Mouse (Mus musculus) myocyte (in vitro differentiated cells): ENCODE data around the gene Hist1h2bg. TPM values are rescaled to one million over a fixed set of nuclear protein-coding genes. Genes with fewer than 3 reads are reported as not detected.
A peak's percentile ranks its signal among the peaks of the same experiment; 100 is the strongest.
"Not testable (repeated sequence)": the region's sequence is repeated elsewhere in the genome, so short reads cannot be mapped to it uniquely, and the experiment has no call there.

Experiments used
- H3K27me3 ChIP-seq: one replicate; pipeline ENCODE4 v1.6.1; 2011; ENCODE audit not compliant: control insufficient read depth, insufficient read depth, insufficient read length
- H3K36me3 ChIP-seq: one replicate; pipeline ENCODE4 v1.6.1; 2011; ENCODE audit not compliant: control insufficient read depth, insufficient read depth
- H3K4me2 ChIP-seq: one replicate; pipeline ENCODE4 v1.6.1; 2011; ENCODE audit warnings: low read depth, control low read depth
- H3K4me3 ChIP-seq: one replicate; pipeline ENCODE4 v1.5.1; 2011; ENCODE audit warnings: mild to moderate bottlenecking, control low read depth, moderate library complexity
- H3K79me2 ChIP-seq: one replicate; pipeline ENCODE4 v1.6.1; 2011; ENCODE audit not compliant: control insufficient read depth, insufficient read depth
- H3ac ChIP-seq: one replicate; pipeline ENCODE4 v1.6.1; 2011; ENCODE audit not compliant: control insufficient read depth, insufficient read length
- CEBPB ChIP-seq: IDR thresholded peaks from 2 replicates; pipeline ENCODE4 v1.6.1; 2011; ENCODE audit warnings: mild to moderate bottlenecking, moderate library complexity; ENCODE audit not compliant: poor library complexity, insufficient read depth, severe bottlenecking
- E2F4 ChIP-seq: IDR thresholded peaks from one replicate; pipeline ENCODE4 v1.6.1; 2011; ENCODE audit warnings: mild to moderate bottlenecking, control low read depth, moderate library complexity; ENCODE audit not compliant: insufficient read depth
- MAX ChIP-seq: IDR thresholded peaks from one replicate; pipeline ENCODE4 v1.6.1; 2011; ENCODE audit warnings: low read depth, mild to moderate bottlenecking, control low read depth
- MYOD1 ChIP-seq, 3 experiments: IDR thresholded peaks; one replicate each; pipeline ENCODE4 v1.6.1; 2011; ENCODE audit warnings: control low read depth in 2 of 3, low read depth in 2 of 3, mild to moderate bottlenecking in 2 of 3, moderate library complexity in 1 of 3; ENCODE audit not compliant: insufficient read length in 2 of 3, control insufficient read depth in 1 of 3
- MYOG ChIP-seq, 3 experiments: IDR thresholded peaks; one replicate each; pipeline ENCODE4 v1.6.1; 2011; ENCODE audit warnings: control low read depth in 2 of 3, low read depth in 2 of 3, mild to moderate bottlenecking in 2 of 3; ENCODE audit not compliant: insufficient read length in 2 of 3, control insufficient read depth in 1 of 3, insufficient read depth in 1 of 3
- POLR2A ChIP-seq: IDR thresholded peaks from one replicate; pipeline ENCODE4 v1.6.1; 2011; ENCODE audit warnings: low read depth, mild to moderate bottlenecking, control low read depth, moderate library complexity; ENCODE audit not compliant: insufficient read length
- POLR2AphosphoS2 ChIP-seq: IDR thresholded peaks from one replicate; pipeline ENCODE4 v1.6.1; 2011; ENCODE audit warnings: low read depth, control low read depth; ENCODE audit not compliant: insufficient read length
- REST ChIP-seq: IDR thresholded peaks from one replicate; pipeline ENCODE4 v1.6.1; 2011; ENCODE audit warnings: mild to moderate bottlenecking, control low read depth, moderate library complexity; ENCODE audit not compliant: insufficient read depth, insufficient read length
- SRF ChIP-seq: IDR thresholded peaks from one replicate; pipeline ENCODE4 v1.6.1; 2011; ENCODE audit warnings: low read depth; ENCODE audit not compliant: control insufficient read depth, insufficient read length
- TCF12 ChIP-seq: IDR thresholded peaks from one replicate; pipeline ENCODE4 v1.6.1; 2011; ENCODE audit warnings: mild to moderate bottlenecking, control low read depth; ENCODE audit not compliant: poor library complexity, insufficient read depth, severe bottlenecking
- TCF3 ChIP-seq: IDR thresholded peaks from one replicate; pipeline ENCODE4 v1.6.1; 2011; ENCODE audit warnings: low read depth, control low read depth; ENCODE audit not compliant: insufficient read length
- USF1 ChIP-seq: IDR thresholded peaks from one replicate; pipeline ENCODE4 v1.6.1; 2011; ENCODE audit warnings: low read depth, mild to moderate bottlenecking, control low read depth, moderate library complexity
- polyA plus RNA-seq: library from polyadenylated mRNA; unstranded; fragments of >200 nt; fragmentation: generic; extraction: Trizol; gene quantifications from one replicate; pipeline ENCODE4 v1.2.1, GENCODE M21; 2012; ENCODE audit warnings: missing spikeins

Hist1h2bg gene
- polyA plus RNA-seq, 1 experiment: 7.8 TPM

DNA sequence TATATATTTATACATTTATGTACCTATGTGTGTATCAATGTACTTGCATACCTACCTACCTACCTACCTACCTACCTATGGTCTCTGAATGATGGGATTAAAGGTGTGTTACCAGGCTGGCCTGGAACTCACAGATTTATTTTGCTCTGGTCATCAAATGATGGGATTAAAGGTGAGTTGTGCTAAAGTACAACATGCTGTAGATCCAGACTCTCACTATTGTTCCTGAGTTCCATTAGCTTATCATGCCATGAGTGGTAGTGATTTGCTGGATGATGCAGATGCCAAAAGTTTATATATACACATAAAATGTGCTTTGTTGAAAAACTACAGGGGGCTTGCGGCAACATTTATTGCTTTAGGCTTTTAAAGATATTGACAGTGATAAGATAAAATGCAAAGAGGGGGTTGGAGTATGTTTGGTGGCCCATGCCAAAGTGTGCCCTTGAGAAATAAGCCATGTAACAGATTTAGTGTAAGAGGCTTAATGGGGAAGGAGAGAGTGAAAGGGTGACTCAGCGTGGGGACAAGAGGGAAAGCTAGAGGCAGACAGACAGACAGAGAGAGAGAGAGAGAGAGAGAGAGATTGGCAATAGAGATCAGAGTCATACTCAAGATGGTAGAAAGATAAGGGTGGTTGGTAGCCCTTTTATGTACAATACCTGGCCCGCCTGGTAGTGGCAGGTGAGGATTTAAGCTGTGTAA lies 34.0 kb upstream of the Hist1h2bg start:
- TF ChIP-seq MYOG (IDR thresholded peaks at IDR 0.05; ENCODE audit: control insufficient read depth in 1 of 3, insufficient read depth in 1 of 3, insufficient read length in 2 of 3, low read depth in 2 of 3) (no peak), POLR2A (no peak), TCF3 (no peak), TCF12 (no peak), E2F4 (no peak), SRF (no peak), USF1 (no peak), CEBPB (no peak), POLR2AphosphoS2 (no peak), MYOD1 (IDR thresholded peaks at IDR 0.05; ENCODE audit: control insufficient read depth in 1 of 3, insufficient read length in 2 of 3, low read depth in 2 of 3) (no peak), MAX (no peak), REST (no peak)
- H3K4me3 ChIP-seq: peak overlapping the region; percentile 41

DNA sequence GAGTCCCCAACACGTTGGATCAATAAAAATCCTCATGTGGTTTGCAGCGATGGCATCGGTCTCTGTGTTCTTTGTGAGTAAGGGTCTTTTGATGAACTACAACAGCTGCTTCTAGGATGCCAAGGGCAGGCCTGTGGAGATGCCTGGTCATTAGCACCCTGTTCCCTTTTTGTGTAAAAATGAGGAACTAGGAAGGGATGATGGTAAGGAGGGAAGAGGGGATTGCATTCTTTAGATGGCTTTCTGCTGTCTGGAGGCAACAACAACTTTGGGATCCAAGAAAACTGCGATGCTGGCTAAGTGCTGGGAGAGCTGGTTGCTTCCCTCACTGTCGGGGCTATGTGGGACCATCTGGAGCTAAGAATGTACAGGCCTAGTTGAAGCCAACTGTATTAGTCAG lies 32.9 kb upstream of the Hist1h2bg start:
- peak overlapping the region; percentile 41 for H3K4me3 ChIP-seq

More for the DNA sequence above, 34.0 kb upstream of the Hist1h2bg start:
- no peak overlapping the region for H3ac ChIP-seq
- H3K4me2 ChIP-seq: peak overlapping the region; percentile 83
- peaks cover 6% of the 10 kb centered on the region for H3K79me2 ChIP-seq
- H3K36me3 ChIP-seq: no peaks in the 10 kb centered on the region
- no peaks in the 10 kb centered on the region for H3K27me3 ChIP-seq

DNA sequence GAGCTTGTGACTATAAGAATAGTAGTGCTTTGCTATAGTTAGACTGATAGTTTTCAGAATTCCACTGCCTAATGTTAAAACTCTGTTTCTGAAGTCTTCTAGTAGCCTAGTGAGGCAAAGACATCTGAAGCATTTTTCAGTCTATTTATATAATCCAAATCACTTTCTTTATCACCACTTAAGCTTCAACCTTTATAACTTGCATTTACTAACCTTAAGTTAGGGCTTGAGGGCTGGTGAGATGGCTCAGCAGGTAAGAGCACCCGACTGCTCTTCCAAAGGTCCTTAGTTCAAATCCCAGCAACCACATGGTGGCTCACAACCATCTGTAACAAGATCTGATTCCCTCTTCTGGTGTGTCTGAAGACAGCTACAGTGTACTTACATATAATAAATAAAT lies 31.4 kb upstream of the Hist1h2bg start:
- not testable (repeated sequence) for H3K79me2 ChIP-seq, H3K4me2 ChIP-seq, H3K27me3 ChIP-seq, H3K36me3 ChIP-seq, H3K4me3 ChIP-seq, H3ac ChIP-seq

More for the DNA sequence above, 32.9 kb upstream of the Hist1h2bg start:
- no peaks in the 10 kb centered on the region for H3K36me3 ChIP-seq
- no peak overlapping the region for H3ac ChIP-seq
- H3K27me3 ChIP-seq: no peaks in the 10 kb centered on the region
- peaks cover 6% of the 10 kb centered on the region for H3K79me2 ChIP-seq
- H3K4me2 ChIP-seq: peak overlapping the region; percentile 83
- TF ChIP-seq POLR2A (no peak), MYOD1 (IDR thresholded peaks at IDR 0.05; ENCODE audit: control insufficient read depth in 1 of 3, insufficient read length in 2 of 3, low read depth in 2 of 3) (no peak), MAX (no peak), REST (no peak), E2F4 (no peak), TCF3 (no peak), CEBPB (no peak), MYOG (IDR thresholded peaks at IDR 0.05; ENCODE audit: control insufficient read depth in 1 of 3, insufficient read depth in 1 of 3, insufficient read length in 2 of 3, low read depth in 2 of 3) (no peak), SRF (no peak), TCF12 (no peak), POLR2AphosphoS2 (no peak), USF1 (no peak)

DNA sequence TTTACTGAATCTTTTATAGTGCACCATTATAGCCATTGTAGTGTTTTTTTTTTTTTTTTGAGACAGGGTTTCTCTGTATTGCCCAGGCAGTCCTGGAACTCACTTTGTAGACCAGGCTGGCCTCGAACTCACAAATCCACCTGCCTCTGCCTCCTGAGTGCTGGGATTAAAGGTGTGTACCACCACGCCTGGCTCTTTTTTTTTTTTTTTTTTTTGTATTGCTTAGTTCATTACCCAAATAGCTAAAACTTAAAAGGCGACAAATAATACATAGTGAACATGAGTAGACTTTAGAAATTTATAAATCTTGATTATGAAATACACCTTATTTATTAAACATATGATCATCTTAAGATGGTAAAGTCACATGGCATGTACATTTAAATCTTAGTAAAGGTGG lies 29.7 kb upstream of the Hist1h2bg start:
- Histone ChIP-seq H3K36me3 (no peaks in the 10 kb centered on the region), H3K79me2 (peaks cover 6% of the 10 kb centered on the region), H3ac (no peak overlapping the region), H3K4me2 (peak overlapping the region; percentile 38), H3K4me3 (peak overlapping the region; percentile 37), H3K27me3 (no peaks in the 10 kb centered on the region)
- TF ChIP-seq MYOG (IDR thresholded peaks at IDR 0.05; ENCODE audit: control insufficient read depth in 1 of 3, insufficient read depth in 1 of 3, insufficient read length in 2 of 3, low read depth in 2 of 3): no peak
- no peak for TF ChIP-seq POLR2A
- TF ChIP-seq REST: no peak
- TF ChIP-seq TCF12: no peak
- TF ChIP-seq POLR2AphosphoS2: no peak
- TF ChIP-seq MYOD1 (IDR thresholded peaks at IDR 0.05; ENCODE audit: control insufficient read depth in 1 of 3, insufficient read length in 2 of 3, low read depth in 2 of 3): no peak
- TF ChIP-seq USF1: no peak

DNA sequence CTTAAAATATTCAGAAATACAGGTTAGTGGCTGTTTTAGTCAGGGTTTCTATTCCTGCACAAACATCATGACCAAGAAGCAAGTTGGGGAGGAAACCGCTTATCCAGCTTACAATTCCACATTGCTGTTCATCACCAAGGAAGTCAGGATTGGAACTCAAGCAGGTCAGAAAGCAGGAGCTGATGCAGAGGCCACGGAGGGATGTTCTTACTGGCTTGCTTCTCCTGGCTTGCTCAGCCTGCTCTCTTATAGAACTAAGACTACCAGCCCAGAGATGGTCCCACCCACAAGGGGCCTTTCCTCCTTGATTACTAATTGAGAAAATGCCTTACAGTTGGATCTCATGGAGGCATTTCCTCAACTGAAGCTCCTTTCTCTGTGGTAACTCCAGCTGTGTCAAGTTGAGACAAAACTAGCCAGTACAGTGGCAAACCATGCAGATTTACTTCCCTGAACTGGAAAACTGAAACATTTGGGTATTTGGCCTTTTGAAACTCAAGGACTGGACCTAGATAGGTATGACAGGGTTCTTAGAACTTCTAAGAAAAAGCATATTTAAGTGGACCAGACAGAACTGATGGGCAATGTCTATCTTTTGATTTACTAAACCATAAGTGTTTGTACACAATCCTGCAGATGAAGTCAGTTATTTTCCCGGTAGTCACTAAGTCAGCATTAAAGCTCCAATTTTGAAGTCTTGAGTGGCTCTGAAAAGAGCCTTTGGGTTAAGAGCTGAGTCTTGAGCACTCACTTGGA lies 28.8 kb upstream of the Hist1h2bg start:
- not testable (repeated sequence) for H3K36me3 ChIP-seq, H3K79me2 ChIP-seq, H3ac ChIP-seq, H3K27me3 ChIP-seq
- peak overlapping the region; percentile 91 for H3K4me2 ChIP-seq
- H3K4me3 ChIP-seq: peak overlapping the region; percentile 37
